Mouse (Mus musculus) heart, adult 8-10 months (tissue): ENCODE measurements around the gene Mymx. TPM values are rescaled to one million over a fixed set of nuclear protein-coding genes. Genes with fewer than 3 reads are reported as not detected.
"Not testable (repeated sequence)": the region's sequence is repeated elsewhere in the genome, so short reads cannot be mapped to it uniquely, and the experiment has no call there.

Source experiments
- DNase-seq: peaks from one replicate; pipeline ENCODE4 v3.0.0; 2022; ENCODE audit warnings: low spot score
- total RNA-seq, 4 experiments: library from RNA; stranded (reverse); gene quantifications; 2 replicates each; pipeline ENCODE4 v1.2.4; 2022

Mymx gene
- total RNA-seq: not detected

DNA sequence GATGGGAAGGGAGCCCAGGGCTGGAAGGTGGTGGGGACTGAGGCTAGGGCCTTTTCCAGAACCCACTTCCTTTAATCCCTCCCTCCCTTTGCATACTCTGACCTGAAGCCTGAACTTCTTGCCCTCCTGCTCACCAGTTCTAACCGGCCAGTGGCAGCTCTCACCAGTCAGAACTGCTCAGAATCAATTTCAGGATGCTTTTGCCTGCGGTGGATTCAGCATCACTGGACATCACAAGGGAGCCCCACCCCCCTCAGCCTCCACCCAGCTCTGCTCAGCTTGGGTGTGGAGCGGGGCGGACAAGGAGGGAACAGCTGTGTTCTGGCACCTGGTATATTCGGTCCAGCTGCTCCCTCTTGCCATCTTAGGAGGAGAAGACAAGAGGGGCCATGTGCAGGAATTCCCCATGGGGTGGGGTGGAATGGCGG, at the start of gene Mymx:
Gene Mymx (minus strand): TSS at position 226 of the 428 bp plus-strand sequence.
- no peak for DNase-seq

DNA sequence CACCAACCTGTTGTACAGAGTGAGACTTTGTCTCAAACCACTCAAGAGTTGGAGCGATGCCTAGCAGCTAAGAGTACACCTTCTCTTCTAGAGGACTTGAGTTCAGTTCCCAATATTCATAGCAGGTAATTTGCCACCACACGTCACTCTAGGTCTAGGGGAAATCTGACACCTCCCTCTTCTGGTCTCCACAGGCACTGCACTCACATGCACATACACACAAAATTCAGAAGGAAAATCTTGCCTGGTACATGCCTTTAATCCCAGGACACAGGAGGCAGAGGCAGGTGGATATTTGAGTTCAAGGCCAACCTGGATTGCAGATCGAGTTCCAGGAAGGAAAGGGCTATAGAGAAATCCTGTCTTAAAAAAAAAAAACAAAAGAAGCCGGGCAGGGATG, 42.3 kb upstream of the Mymx start:
- no peak for DNase-seq

DNA sequence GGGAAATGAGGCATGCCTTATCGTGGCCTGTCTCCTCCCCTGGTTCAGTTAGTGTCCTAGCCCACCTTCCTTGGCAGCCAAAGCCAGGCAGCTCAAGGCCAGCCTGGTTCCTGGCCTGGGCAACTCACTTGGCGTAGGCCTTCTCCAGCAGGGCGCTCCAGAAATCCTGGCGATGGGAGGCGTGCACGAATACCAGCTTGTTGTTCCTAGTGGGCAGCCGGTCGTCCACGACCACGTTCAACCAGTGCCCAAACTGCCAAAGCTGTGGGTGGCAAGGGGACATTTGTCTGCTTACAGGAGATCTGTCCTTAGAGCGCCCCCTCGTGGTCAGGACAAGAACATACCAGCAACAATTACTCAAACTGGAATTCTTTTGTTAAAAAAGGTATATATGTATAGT, 40.8 kb upstream of the Mymx start:
- DNase-seq: no peak

DNA sequence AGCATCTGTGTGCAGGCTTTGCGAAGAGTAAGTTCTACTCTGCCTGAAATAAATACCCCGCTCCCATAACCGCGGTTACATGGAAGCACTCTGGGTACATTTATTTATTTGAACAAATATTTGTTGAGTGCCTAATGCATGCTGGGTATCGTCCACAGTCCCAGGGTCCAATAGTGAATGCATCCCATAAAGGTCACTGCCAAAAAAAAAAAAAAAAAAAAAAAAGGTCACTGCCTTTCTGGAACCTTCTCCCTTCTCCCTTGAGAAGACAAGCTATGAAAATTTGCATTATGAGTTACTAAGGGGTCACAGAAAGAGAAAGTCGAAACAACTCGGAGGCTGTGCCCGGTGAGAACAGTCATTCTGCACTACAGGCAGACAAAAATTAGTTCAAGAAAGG, 40.1 kb upstream of the Mymx start:
- DNase-seq: no peak

DNA sequence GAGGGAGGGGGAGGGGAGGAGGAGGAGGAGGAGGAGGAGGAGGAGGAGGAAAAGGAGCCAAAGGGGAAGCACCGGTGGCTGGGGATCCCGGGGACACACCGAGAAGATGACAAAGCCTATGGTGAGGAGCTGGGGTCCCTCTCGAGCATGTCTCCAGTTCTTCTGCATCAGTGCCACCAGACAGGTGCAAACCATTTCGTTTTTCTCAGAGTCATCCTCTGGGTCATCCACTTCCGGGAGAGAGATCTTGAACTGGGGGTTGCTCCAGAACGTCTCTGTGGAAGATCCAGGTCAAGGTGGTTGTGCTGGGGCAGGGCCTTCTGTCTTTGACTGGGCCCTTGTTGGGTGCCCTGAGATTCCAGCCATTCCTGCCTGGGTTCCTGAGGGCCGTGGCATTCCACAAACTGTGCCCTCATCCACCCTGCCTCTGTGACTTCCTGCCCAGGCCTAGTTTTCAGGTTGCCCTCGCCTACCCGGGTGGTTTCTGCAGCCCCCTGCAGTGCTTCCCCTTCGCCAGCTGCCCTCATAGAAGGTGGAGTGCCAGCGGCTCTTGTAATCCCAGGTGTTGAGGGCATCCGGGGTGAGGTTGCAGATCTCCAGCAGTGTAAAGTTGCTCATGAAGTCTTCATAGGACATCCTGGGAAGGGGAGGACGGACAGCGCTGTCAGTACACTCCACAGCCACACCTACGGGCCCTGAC, 36.8 kb upstream of the Mymx start:
- DNase-seq: no peak

DNA sequence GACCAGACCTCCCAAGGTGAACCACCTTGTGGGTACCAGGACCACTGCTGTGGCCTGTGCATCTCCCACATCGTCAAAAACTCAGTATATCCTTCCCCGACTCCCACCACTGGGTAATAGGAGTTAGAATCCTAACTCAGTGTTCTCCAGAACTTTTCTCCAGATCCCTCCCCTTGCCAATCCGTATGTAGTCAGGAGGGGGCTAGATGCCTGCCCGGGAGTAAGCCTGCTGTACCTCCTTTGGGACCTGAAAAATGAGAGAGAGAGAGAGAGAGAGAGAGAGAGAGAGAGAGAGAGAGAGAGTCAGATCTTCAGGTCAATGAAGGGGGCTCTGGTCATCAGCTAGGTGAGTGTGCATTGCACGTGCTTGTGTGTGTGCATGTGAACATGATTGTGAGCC, 32.1 kb upstream of the Mymx start:
- no peak for DNase-seq

DNA sequence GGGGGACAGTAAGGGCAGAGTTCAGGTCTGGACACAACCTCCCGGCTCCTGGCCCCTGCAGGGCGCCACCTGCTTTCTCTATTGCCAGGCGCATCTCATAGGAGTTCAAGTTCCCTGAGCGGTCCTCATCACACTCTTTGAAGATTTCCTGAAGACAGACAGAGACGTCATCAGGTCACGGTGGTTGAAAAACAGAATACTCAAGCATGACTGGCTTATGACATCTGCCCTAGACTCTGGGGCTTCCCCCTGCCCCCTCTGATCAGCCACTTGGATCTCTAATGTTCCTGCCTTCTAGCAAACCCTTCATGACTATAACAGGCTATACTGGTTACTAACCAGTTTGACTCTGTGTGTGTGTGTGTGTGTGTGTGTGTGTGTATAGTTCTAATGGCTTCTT, 30.0 kb upstream of the Mymx start:
- DNase-seq: no peak

DNA sequence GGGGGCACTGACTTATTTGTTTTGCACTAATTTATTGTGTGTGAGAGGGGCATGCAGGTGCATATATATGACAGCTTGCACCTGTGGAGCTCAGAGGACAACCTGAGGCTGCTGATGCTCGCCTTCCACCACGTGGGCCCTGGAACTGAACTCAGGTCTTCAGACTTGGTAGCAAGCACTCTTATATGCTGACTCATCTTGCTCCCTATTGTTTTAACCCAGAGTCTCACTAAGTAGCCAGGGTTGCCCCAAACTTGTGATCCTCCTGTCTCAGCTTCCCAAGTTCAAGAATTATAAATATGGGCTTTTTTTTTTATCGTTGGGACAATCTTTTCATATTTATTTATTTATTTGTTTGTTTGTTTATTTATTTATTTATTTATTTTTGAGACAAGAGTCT, 29.1 kb upstream of the Mymx start:
- no peak for DNase-seq

DNA sequence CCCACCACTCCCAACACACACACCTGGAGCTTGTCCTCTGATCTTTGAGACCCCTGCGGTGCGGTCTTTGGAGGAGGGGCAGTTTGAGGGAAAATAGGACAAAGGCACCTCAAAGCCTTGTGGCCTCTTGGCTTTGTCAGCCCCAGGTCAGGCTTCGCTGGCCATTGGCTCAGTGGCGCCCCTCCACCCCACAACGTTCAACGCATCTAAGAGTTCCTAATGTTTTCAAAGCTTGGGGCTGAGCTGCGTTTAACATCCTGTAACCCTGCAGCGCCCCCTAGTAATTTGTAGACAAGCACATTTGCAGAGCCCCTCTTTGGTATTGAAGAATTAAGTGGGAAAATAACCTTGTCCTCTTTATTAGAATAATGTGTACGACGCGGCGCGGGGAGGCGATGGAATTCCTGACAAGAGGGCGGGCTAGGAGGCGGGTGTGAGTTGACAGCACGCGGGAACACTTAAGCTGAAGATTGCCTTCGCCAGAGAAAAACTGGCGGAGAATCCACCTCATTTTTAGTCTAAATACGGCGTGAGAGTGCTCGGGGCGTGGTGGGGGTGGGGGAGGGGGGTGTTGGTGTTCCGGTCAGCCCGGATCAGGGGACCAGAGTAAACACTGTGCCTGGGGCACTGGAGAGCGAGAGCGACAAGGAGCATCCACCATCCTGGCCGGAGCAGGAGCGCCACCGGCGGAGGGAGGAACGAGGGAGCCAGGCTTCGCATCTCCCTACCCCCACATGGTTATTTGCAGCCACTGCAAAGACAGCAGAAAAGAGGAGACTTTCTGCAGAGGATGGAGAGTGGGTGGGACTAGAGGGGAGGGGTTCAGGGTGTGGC, 28.2 kb upstream of the Mymx start:
- peak; percentile 77 for DNase-seq

DNA sequence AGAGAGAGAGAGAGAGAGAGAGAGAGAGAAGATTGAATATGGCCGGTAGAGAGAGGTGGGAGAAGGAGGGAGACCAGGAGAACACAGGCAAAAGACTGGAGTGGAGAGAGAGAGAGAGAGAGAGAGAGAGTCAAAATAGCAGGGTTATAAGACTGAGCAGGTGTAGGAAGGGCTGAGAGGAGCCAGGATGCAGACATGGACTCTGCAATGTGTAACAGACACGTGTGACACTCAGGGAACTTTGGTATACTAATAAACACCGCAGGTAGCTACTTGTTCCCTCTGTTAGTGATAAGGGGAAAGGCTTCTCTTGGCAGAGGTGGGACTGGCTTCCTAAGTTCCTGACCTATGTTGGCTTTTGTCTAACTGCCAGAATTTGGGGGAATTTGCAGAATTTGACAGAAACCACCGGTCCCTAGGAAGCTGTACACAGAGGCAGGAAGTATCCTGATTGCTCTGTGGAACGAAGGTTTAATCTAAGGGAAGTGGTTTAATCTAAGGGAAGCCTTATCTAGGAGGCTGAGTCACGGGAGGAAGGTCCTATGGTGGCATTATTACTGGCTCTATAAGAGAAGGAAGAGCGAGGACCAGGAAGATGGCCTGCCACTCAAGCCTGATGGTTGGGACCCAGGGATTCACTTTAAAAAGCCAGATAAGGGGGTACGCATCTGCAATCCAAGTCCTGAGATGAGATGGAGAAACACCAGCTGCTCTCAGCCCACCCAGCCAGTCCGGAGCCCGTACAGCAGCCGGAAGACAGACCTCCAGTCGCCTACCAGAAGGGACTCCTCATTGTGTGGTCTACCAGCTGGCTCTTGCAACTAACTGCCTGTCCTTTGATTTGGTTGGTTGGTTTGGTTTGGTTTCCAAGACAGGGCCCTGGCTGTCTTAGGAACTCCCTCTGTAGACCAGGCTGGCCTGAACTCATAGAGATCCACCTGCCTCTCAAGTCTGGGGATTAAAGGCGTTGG, 27.3 kb upstream of the Mymx start:
- DNase-seq: no peak

DNA sequence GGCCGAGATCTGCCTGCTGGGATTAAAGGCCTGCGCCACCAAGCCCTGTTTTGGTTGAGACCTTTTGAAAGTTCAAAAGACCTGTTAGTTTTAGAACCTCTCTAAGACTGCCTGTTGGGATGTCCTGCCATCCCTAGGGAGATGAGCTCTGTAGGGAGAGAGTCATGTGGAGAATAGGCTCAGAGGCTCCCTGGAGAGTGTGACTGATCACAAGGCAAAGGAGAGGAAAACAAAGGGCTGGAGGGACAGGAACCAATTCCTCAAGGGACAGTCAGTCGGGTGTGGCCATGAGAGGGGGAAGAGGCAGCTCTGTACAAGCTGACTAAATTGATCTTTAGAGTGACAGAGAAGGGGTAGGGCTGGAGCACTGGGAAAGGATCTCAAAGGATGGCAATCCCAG, 26.3 kb upstream of the Mymx start:
- no peak for DNase-seq

DNA sequence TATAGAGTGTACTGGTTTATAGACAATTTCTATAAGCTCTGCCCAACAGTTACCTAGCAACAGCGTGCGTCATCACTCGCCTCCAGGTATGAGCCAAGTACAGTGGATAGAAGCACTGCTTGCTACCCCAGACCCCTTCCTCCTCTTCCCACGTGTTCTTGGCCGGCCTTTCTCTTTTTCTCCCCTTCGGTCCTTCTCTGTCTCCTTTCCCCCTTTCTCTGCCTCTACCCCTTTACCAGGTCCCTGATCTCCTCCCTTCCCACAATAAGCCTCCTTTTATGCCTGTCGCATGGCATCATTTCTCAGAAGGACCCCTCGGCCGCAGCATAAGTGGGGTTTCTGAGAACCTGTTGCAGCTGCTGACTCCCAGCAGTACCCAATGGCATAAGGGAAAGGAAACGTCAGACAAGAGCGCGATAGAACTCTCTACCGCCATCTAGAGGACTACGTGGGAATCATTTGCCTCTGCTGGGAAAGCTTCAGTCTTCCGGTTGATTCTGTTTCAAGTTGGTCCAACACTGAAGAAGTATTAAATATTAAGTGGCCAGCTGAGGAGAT, 24.8 kb upstream of the Mymx start:
- peak; percentile 81 for DNase-seq

DNA sequence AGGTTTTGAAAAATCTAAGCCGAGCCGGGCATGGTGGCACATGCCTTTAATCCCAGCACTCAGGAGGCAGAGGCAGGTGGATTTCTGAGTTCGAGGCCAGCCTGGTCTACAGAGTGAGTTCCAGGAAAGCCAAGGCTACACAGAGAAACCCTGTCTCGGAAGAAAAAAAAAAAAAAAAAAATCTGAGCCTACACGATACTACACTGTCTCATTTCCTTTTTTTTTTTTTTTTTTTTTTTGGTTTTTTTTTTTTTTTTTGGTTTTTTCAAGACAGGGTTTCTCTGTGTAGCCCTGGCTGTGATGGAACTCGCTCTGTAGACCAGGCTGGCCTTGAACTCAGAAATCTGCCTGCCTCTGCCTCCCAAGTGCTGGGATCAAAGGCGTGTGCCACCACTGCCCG, 21.5 kb upstream of the Mymx start:
- not testable (repeated sequence) for DNase-seq

DNA sequence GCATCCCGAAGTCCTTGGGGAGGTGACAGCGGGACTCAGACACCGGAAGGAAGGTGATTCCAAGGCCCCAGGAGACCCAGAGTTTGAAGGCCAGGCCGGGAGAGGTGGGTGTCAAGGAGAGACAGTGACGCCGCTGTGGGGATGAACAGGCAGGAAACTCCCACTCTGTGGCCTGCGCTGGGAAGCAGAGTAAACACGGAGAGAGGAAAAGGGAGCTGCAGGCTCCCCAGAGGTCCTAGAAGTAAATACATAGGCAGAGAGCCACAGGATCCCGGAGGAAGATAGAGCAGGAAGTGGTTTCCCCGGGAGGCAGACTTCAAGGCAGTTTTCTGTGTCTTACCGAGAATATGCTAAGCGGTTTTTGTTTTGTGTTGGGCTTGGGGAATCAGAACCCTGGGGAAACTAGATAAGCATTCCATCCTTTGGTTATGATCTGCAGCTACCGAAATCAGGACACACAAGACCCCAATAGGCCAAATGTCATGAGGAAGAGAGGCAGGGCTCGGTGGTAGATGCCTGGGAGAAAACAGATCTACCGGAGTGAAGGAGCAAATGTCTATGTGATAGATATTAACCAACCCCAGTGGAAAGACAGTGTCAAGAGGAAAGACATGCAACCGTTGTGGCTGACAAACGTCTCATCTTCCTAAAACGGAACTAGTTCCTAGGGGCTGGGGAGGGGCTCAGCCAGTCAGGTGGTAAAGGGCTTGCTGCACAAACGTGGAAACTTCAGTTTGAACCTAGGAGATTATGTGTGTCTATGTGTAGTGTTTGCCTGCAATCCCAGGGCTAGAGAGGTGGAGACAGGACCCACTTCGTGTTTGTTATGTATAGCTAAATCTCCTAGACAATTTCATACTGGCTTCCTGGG, 17.7 kb upstream of the Mymx start:
- peak; percentile 60 for DNase-seq

DNA sequence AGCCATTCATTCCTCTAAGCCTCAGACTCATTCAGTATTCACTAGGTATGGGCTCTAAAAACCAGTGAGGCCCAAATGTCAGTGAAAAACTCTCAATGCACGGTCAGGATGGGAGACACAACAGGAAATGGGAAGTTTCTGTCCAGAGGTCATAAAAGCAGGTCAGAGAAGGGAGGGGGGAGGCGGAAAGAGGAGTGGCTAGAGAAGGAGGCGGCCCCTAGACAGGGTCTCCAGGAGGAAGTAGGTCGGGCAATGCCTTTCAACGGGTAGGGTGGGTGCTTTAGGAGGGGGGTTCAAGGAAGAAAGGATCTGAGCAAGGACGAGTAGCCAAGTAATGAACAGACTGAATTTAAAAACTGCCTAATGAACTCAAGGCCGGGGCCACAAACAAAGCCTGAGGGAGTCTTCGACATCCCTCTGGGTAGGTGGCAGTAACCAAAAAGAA, 17.1 kb upstream of the Mymx start:
- peak; percentile 67 for DNase-seq

DNA sequence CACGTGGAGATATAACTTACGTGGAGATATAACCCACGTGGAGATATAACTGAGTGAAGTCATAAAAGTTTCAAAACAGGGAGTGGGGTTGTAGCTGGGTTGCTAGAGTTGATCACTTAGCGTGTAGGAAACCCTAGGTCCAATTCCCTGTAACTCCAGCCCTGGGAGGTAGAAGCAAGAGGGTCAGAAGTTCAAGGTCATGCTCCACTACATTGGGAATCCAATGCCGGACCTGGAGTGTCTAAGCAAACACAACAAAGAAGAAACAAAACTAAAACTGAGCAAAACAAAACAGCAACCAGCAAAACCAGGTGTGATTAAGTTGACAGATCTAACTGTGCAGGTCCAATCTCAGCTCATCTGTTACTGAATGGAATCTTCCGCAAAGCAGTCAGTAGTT, 15.8 kb upstream of the Mymx start:
- DNase-seq: no peak

DNA sequence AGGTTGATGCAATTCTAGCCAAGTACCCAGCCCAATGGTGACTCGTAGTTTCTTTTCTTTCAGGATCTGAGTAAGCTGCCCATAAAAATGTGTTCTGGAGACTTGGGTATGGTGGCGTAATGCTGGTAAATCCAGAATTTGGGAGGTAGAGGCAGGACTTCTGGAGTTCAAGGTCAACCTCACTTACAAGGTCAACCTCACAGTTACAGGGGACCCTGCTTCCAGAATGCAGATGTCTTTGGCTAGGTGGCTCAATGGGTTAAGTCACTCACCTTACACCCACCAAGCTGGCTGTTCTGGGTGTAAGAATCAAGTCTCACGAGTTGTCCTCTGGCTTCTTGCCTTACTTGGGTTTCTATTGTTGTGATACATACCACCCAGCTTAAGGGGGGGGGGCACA, 14.8 kb upstream of the Mymx start:
- DNase-seq: no peak

DNA sequence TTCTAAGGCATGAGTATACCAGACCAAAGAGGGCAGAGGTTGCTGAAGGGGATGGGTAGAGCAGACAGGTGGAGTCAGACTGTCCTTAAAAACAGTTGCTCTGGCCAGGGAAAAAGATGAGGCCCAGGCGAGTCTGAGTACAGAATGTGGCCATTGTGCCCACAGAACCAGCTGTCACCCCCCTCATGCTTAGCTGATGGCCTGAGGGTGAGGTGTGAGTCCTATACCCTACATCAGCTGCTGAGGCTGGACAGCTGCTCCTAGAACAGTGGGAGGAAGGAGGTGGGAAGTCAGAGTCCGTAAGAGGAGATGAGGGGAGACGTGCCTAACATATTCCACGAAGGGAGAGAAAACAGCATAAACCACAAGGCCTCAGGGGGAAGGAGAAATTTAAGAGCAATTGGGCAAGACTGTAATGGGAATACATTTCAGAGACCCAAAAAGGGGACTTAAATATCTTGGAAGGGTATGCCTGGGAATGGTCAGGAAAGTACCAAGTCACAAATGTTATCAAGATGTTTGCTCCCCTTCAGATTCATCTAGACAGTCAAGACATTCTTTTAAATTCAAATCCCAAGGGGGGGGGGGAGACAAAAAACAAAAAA, 14.2 kb upstream of the Mymx start:
- DNase-seq: no peak

DNA sequence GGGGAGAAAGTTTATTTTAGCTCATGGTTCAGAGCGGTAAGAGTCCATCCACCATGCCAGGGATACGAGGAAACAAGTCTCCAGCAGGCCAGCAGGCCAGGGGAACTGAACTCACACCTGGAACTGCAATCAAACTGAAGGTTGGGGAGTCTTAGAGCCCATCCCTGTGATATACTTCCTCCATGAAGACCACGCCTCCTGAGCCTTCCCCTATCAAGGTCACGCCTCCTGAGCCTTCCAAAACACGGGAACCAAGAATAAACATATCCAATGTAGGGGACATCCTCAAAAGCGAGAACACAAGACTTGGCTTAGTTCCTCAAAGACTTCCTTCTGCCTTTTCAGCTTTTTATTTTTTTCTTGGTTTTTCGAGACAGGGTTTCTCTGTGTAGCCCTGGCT, 11.0 kb upstream of the Mymx start:
- DNase-seq: no peak

DNA sequence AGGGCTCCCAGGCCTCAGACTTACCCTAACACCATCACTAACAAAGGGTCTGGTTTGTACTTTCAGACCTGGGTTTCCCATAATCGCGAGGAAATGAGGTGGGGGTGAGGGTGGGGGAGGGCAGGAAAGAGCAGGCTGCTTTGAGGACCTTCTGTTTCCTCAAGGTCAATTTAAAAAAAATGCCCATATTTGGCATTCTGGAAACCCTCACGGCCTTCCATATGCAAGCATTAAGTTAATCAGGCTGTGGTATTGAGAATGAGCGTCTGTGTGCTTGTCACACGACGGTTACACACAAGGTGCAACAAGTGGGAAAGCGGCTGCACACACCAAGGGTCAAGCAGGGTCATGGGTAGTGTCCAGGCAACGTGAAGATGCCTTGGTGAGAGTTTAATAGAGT, 10.1 kb upstream of the Mymx start:
- no peak for DNase-seq
